Mouse (Mus musculus) megakaryocyte, embryonic 14.5 days (primary cell): ENCODE measurements at regions not wholly inside any gene's neighbourhood (a gene's known extent, or its start where the extent isn't known, plus 50 kb on each side); places are given as distances from the start of the nearest gene placed in this dataset.

Experiments used
- FLI1 ChIP-seq: IDR thresholded peaks from 2 replicates; pipeline ENCODE4 v1.6.1; 2012; ENCODE audit warnings: low read length, inconsistent platforms, mixed read lengths
- GATA1 ChIP-seq: IDR thresholded peaks from 3 replicates; pipeline ENCODE4 v1.6.1; 2012; ENCODE audit warnings: mixed read lengths, low read length, inconsistent platforms, borderline replicate concordance

DNA sequence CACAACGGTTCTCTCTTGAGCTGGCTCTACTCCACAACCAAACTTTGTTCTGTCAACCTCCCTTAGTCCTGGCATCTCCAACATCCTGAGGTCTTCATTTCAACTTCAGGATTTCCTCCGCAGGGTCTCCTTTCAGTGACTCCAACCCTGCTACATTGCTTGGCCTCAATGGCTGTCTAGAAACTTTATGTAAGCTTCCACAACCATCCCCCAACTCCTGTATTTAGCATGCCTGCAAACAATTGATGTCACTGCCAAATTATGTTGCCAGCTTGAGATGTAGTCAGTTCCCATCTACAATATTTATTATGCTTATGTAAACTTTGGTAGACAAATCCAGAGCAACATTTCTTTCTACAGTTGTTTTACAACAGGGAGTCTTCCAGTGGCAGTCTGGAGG, 336.4 kb upstream of the Meis1 start:
- TF ChIP-seq GATA1 (no peak), FLI1 (no peak)
